Mouse (Mus musculus): ENCODE data around the gene Ankrd11.

Ankrd11 gene

GRCm38 (mm10) chr8:122847829-122848561 lies 194.1 kb downstream of the Ankrd11 start, which contains the start of gene Cdh15:
Gene Cdh15, plus strand, starts transcription at chr8:122847966.
- no peak for DNase-seq (ENCODE audit: low read depth, low spot score)

DNA sequence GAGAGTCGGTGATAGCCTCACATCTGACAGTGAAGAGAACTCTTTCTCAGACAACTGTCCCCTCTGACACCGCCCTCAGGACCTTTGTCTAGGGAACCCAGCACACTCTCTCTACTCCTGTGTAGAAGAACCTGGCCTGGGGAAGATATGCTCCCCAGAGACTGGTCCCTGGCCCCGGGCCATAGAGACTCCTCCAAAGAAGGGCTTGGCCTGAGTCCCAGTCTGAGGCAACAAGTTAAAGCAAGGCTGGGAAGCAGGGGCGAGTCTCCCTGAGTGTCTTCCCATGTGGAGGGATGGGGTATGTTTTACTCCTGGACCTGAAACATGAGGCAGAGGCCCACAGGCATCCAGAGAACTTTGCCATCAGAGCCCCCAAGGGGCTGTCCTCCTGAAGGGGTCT lies 196.4 kb downstream of the Ankrd11 start:
- DNase-seq (ENCODE audit: low read depth, low spot score), result no peak

- DNase-seq (ENCODE audit: low read depth, low spot score), result no peak
These were observed 197.9 kb downstream of the Ankrd11 start for GRCm38 (mm10) chr8:122844161-122844560.

DNA sequence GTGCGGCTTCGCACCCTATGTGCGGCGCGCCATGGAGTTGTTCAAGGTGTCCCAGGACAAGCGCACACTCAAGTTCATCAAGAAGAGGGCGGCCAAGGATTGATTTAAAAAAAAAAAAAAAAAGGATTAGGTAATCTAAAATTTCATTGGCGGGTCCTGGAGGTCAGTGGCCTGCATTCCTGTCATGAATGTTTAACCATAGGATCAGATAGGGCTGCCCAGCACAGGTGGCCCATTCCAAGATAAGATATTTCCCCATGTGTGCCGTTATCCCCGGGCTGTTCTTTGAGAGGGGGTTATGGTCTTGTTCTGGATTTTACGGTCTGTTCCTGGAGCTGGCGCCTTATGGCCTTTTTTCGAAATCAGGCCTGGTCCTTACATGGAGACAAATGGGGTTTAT lies 205.4 kb downstream of the Ankrd11 start:
- no peak for DNase-seq (ENCODE audit: low read depth, low spot score)

DNA sequence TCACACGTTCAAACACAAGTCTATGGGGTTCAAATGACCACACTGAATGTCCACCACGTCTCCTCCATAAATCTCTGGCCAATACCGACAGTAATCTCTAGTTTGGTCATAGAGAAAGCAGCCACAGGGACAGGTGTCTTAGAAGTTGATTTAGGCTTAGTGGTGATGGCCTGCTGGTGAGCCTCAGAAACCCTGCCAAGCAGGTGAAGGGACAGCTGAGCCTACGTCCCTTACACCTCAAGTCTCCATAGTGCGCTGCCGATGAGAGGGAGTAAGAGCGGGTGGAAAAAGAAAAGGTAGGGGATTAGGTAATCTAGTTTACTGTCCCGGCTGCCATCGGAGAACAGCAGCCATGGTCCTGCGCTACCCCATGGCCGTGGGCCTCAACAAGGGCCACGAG lies 205.9 kb downstream of the Ankrd11 start:
- DNase-seq (ENCODE audit: low read depth, low spot score), result no peak

DNA sequence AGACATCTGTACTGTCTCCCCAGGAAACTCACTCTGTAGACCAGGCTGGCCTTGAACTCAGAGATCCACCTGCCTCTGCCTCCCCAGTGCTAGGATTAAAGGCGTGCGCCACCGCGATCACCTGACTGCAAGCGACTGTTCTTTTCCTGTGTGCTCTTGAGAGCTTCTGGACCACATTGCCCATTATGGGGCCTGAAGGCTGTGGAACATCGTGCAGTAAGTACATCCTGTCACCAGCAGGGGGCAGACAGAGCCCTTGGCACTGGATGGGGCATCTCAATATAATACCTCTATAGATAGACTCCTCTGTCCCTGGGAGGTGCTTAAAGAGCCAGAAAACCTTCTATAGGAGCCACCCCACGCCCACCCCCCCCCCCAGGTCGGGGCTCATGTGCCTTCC lies 207.1 kb downstream of the Ankrd11 start:
- DNase-seq (ENCODE audit: low read depth, low spot score), result peak; percentile 40

DNA sequence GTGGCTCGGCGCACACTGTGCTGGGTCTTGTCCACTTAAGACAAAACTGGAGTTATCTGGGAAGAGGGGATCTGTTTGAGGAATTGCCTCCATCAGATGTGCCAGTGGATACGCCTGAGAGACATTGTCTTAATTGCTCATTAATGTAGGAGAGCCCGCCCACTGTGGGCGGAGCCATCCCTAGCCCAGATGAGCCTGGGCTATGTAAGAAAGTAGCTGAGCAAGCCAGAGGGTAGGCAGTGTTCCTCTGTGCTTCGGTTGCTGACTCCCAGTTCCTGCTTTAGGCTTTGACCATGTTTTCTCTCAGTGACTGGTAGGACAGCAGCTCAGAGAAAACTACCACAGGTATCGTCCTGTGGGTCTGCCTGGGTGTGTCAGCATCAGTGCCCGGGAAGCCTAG lies 207.7 kb downstream of the Ankrd11 start:
- no peak for DNase-seq (ENCODE audit: low read depth, low spot score)
